Mouse (Mus musculus): Measurements from ENCODE around the gene Olfr332. TPM values are rescaled to one million over a fixed set of nuclear protein-coding genes. Genes with fewer than 3 reads are reported as not detected.

Olfr332 gene
- polyA plus RNA-seq (2014; fragmentation: Illumina TruSeq; extraction: RNeasy Lipid Tissue Mini Kit (QIAGEN cat#74804)), result not detected

GRCm38 (mm10) chr11:58492455-58492854 is at the start of gene Olfr332:
TSS of gene Olfr332 (minus strand) at chr11:58492555.

GRCm38 (mm10) chr11:58534736-58535135 is 42.4 kb upstream of the Olfr332 start, which contains the start of gene Olfr330:
TSS of gene Olfr330 (minus strand) at chr11:58534836.

GRCm38 (mm10) chr11:58502472-58502871 is 10.1 kb upstream of the Olfr332 start, which contains the start of gene Olfr331:
TSS of gene Olfr331 (minus strand) at chr11:58502572.

GRCm38 (mm10) chr11:58462170-58462569 is 30.2 kb downstream of the Olfr332 start, which contains the start of gene Olfr30:
TSS of gene Olfr30 (minus strand) at chr11:58462270.

GRCm38 (mm10) chr11:58452759-58453158 is 39.6 kb downstream of the Olfr332 start, which contains the start of gene Lypd9:
TSS of gene Lypd9 (minus strand) at chr11:58452923.

Other genes starting within 250 kb of the Olfr332 start
- gene 4930438A08Rik, start 217.8 kb downstream of the Olfr332 start, polyA plus RNA-seq (2014; fragmentation: Illumina TruSeq; extraction: RNeasy Lipid Tissue Mini Kit (QIAGEN cat#74804)), result not detected
- gene Zfp692, start 185.5 kb downstream of the Olfr332 start, polyA plus RNA-seq (2014; fragmentation: Illumina TruSeq; extraction: RNeasy Lipid Tissue Mini Kit (QIAGEN cat#74804)), result 0.48 TPM
- 52.3 TPM for gene Zfp672, start 162.2 kb downstream of the Olfr332 start, polyA plus RNA-seq (2014; fragmentation: Illumina TruSeq; extraction: RNeasy Lipid Tissue Mini Kit (QIAGEN cat#74804))
- 0.80 TPM for gene Sh3bp5l, start 161.8 kb downstream of the Olfr332 start, polyA plus RNA-seq (2014; fragmentation: Illumina TruSeq; extraction: RNeasy Lipid Tissue Mini Kit (QIAGEN cat#74804))
- gene Lypd8, start 113.5 kb downstream of the Olfr332 start, polyA plus RNA-seq (2014; fragmentation: Illumina TruSeq; extraction: RNeasy Lipid Tissue Mini Kit (QIAGEN cat#74804)), result not detected
- not detected for gene 1810065E05Rik, start 71.4 kb downstream of the Olfr332 start, polyA plus RNA-seq (2014; fragmentation: Illumina TruSeq; extraction: RNeasy Lipid Tissue Mini Kit (QIAGEN cat#74804))
- not detected for gene Gm12253, start 60.0 kb downstream of the Olfr332 start, polyA plus RNA-seq (2014; fragmentation: Illumina TruSeq; extraction: RNeasy Lipid Tissue Mini Kit (QIAGEN cat#74804))
- not detected for gene Lypd9, start 39.6 kb downstream of the Olfr332 start, polyA plus RNA-seq (2014; fragmentation: Illumina TruSeq; extraction: RNeasy Lipid Tissue Mini Kit (QIAGEN cat#74804))
- gene Olfr30, start 30.3 kb downstream of the Olfr332 start, polyA plus RNA-seq (2014; fragmentation: Illumina TruSeq; extraction: RNeasy Lipid Tissue Mini Kit (QIAGEN cat#74804)), result not detected
- gene Olfr331, start 10.0 kb upstream of the Olfr332 start, polyA plus RNA-seq (2014; fragmentation: Illumina TruSeq; extraction: RNeasy Lipid Tissue Mini Kit (QIAGEN cat#74804)), result not detected
- gene Olfr330, start 42.3 kb upstream of the Olfr332 start, polyA plus RNA-seq (2014; fragmentation: Illumina TruSeq; extraction: RNeasy Lipid Tissue Mini Kit (QIAGEN cat#74804)), result 4.5 TPM
- gene Olfr329-ps, start 53.9 kb upstream of the Olfr332 start, polyA plus RNA-seq (2014; fragmentation: Illumina TruSeq; extraction: RNeasy Lipid Tissue Mini Kit (QIAGEN cat#74804)), result 5.1 TPM
- gene Olfr328, start 63.1 kb upstream of the Olfr332 start, polyA plus RNA-seq (2014; fragmentation: Illumina TruSeq; extraction: RNeasy Lipid Tissue Mini Kit (QIAGEN cat#74804)), result 0.20 TPM
- gene Olfr224, start 78.0 kb upstream of the Olfr332 start, polyA plus RNA-seq (2014; fragmentation: Illumina TruSeq; extraction: RNeasy Lipid Tissue Mini Kit (QIAGEN cat#74804)), result not detected
- not detected for gene Olfr325, start 85.2 kb upstream of the Olfr332 start, polyA plus RNA-seq (2014; fragmentation: Illumina TruSeq; extraction: RNeasy Lipid Tissue Mini Kit (QIAGEN cat#74804))
- not detected for gene Olfr324, start 102.6 kb upstream of the Olfr332 start, polyA plus RNA-seq (2014; fragmentation: Illumina TruSeq; extraction: RNeasy Lipid Tissue Mini Kit (QIAGEN cat#74804))
- gene 2210407C18Rik, start 123.5 kb upstream of the Olfr332 start, polyA plus RNA-seq (2014; fragmentation: Illumina TruSeq; extraction: RNeasy Lipid Tissue Mini Kit (QIAGEN cat#74804)), result 0.80 TPM
- gene Olfr323, start 137.9 kb upstream of the Olfr332 start, polyA plus RNA-seq (2014; fragmentation: Illumina TruSeq; extraction: RNeasy Lipid Tissue Mini Kit (QIAGEN cat#74804)), result not detected
- gene Trim58, start 147.9 kb upstream of the Olfr332 start, polyA plus RNA-seq (2014; fragmentation: Illumina TruSeq; extraction: RNeasy Lipid Tissue Mini Kit (QIAGEN cat#74804)), result not detected
- gene Olfr322, start 166.2 kb upstream of the Olfr332 start, polyA plus RNA-seq (2014; fragmentation: Illumina TruSeq; extraction: RNeasy Lipid Tissue Mini Kit (QIAGEN cat#74804)), result not detected
- gene Olfr320, start 188.5 kb upstream of the Olfr332 start, polyA plus RNA-seq (2014; fragmentation: Illumina TruSeq; extraction: RNeasy Lipid Tissue Mini Kit (QIAGEN cat#74804)), result not detected
- gene Olfr319, start 206.6 kb upstream of the Olfr332 start, polyA plus RNA-seq (2014; fragmentation: Illumina TruSeq; extraction: RNeasy Lipid Tissue Mini Kit (QIAGEN cat#74804)), result not detected
- not detected for gene Olfr318, start 231.5 kb upstream of the Olfr332 start, polyA plus RNA-seq (2014; fragmentation: Illumina TruSeq; extraction: RNeasy Lipid Tissue Mini Kit (QIAGEN cat#74804))
- not detected for gene Olfr317, start 246.7 kb upstream of the Olfr332 start, polyA plus RNA-seq (2014; fragmentation: Illumina TruSeq; extraction: RNeasy Lipid Tissue Mini Kit (QIAGEN cat#74804))